Mouse (Mus musculus): ENCODE measurements around the gene Dennd1b. TPM values are rescaled to one million over a fixed set of nuclear protein-coding genes. Genes with fewer than 3 reads are reported as not detected.

Dennd1b gene
- polyA plus RNA-seq, 1 experiment from 2014 or later: 13.0 TPM

DNA sequence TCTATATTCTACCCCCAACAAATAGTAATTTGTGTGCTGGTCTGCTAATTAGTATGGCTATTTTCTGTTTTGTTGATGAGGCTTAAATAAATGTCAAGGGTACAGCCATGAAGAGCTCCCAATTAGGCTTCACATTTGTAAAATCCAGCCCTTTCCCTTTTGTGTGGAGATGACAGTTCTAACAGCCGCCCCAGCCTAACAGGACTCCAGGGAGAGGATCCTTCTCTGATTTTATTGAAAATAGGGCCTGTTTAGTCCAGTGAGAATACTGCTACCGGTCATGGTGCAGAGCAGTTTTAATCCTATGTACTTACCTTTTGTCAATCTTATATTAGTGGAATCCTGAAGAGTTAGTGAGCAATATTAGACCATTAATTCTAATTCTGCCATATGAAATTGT, 189.8 kb downstream of the Dennd1b start:
- WGBS: 85% methylated on average over 2 of the region's 2 CpGs
- no peak overlapping the region for H3K9ac ChIP-seq
- H3K9me3 ChIP-seq (replicated peaks): no peaks in the 10 kb centered on the region

DNA sequence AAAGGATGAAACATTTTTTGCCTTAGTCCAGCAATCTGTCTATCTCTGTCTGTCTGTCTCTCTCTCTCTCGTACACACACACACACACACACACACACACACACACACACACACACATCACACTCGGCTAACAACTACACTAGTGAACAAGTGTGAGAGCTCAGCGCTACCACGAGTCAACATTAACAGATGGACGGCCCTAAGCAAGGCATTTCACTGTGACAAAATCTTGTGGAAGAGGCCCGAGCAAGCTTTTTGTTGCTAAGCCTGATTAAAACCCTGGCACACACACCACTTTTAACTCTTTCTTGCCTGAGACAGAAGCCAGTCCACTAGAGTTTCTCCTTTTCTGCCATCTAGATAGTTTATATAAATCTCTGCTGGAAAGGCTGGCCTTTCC, 190.3 kb downstream of the Dennd1b start:
- Histone ChIP-seq H3K4me3 (no peak overlapping the region), H3K9me3 (replicated peaks) (no peaks in the 10 kb centered on the region), H3K4me2 (no peak overlapping the region), H3K4me1 (replicated peaks) (no peaks in the 10 kb centered on the region), H3K36me3 (no peaks in the 10 kb centered on the region), H3K27ac (no peak overlapping the region), H3K9ac (no peak overlapping the region), H3K27me3 (no peaks in the 10 kb centered on the region)
- ATAC-seq (replicated peaks; ENCODE audit: insufficient number of reproducible peaks, insufficient read depth, low FRiP score, low read depth): no peak
- WGBS: 60% methylated on average over 6 of the region's 6 CpGs

More for the DNA sequence above, 189.8 kb downstream of the Dennd1b start:
- ATAC-seq (replicated peaks; ENCODE audit: insufficient number of reproducible peaks, insufficient read depth, low FRiP score, low read depth): no peak
- Histone ChIP-seq H3K4me2 (no peak overlapping the region), H3K36me3 (no peaks in the 10 kb centered on the region), H3K4me1 (replicated peaks) (no peaks in the 10 kb centered on the region), H3K4me3 (no peak overlapping the region), H3K27me3 (no peaks in the 10 kb centered on the region), H3K27ac (no peak overlapping the region)

DNA sequence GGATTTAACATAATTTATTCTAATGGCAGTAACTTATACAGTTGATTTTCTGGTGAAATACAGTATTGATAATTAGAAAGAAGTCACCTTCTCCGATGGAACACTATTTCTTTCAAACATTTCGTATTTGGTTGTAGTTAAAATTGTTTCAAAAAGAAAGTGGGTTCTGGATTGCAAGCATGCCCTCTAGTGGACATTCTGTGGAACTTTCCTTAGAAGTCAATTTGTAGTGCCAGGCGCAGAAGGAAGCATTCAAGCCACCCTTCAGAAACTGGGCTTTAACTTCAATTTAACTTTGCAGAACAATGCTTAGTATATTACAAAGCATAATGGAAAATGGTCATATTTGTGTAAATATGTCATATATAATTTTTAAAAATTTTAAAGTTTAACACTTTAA, 193.2 kb downstream of the Dennd1b start:
- ATAC-seq (replicated peaks; ENCODE audit: insufficient number of reproducible peaks, insufficient read depth, low FRiP score, low read depth): no peak
- H3K9ac ChIP-seq: no peak overlapping the region
- H3K36me3 ChIP-seq: no peaks in the 10 kb centered on the region
- H3K4me3 ChIP-seq: no peak overlapping the region
- no peaks in the 10 kb centered on the region for H3K4me1 ChIP-seq (replicated peaks)
- no peak overlapping the region for H3K27ac ChIP-seq
- H3K27me3 ChIP-seq: no peaks in the 10 kb centered on the region
- WGBS: 22% methylated on average over 3 of the region's 3 CpGs
- H3K9me3 ChIP-seq (replicated peaks): no peaks in the 10 kb centered on the region
- no peak overlapping the region for H3K4me2 ChIP-seq

DNA sequence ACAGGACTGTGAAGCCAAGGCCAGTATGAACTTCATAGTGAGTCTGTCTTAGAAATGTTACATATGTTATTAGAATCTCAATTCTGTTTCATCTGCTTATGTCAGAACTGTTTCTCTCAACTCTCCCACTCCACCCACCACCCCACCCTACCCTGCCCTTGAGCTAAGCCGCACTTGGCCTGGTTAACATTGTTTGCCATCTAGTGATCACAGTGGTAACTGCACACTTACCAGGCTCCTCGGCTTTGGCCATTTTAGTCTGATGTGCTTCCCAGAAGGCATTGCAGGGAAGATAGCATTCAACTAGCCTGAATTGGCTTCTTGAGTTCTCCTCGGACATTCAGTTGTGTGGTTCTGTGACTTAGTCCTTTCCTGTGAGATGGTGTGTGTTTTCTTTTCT, 198.4 kb downstream of the Dennd1b start:
- Histone ChIP-seq H3K36me3 (no peaks in the 10 kb centered on the region), H3K27ac (no peak overlapping the region), H3K4me3 (no peak overlapping the region), H3K9ac (no peak overlapping the region), H3K4me2 (no peak overlapping the region), H3K27me3 (no peaks in the 10 kb centered on the region), H3K9me3 (replicated peaks) (no peaks in the 10 kb centered on the region), H3K4me1 (replicated peaks) (no peaks in the 10 kb centered on the region)
- 47% methylated on average over 3 of the region's 3 CpGs for WGBS
- no peak for ATAC-seq (replicated peaks; ENCODE audit: insufficient number of reproducible peaks, insufficient read depth, low FRiP score, low read depth)

DNA sequence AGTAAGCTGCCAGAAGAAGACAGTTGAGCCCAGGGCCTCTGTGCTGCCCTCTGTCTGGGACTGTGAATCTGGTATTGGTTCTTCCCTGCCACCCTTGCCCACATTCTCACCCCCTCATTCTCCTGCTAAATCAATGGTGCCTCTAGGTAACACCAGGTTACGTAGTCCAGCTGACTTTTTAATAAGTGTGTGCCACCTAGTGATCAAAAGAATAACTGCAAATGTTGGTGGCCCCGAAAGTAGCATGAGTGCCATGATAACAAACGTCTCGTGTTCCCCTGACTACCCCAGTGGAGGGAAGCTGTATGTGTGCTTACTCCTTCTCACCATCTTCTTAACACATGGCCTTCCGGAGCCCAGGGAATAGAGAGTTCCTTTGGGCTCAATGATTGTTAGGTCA, 199.6 kb downstream of the Dennd1b start:
- no peak for ATAC-seq (replicated peaks; ENCODE audit: insufficient number of reproducible peaks, insufficient read depth, low FRiP score, low read depth)
- H3K9me3 ChIP-seq (replicated peaks): no peaks in the 10 kb centered on the region

DNA sequence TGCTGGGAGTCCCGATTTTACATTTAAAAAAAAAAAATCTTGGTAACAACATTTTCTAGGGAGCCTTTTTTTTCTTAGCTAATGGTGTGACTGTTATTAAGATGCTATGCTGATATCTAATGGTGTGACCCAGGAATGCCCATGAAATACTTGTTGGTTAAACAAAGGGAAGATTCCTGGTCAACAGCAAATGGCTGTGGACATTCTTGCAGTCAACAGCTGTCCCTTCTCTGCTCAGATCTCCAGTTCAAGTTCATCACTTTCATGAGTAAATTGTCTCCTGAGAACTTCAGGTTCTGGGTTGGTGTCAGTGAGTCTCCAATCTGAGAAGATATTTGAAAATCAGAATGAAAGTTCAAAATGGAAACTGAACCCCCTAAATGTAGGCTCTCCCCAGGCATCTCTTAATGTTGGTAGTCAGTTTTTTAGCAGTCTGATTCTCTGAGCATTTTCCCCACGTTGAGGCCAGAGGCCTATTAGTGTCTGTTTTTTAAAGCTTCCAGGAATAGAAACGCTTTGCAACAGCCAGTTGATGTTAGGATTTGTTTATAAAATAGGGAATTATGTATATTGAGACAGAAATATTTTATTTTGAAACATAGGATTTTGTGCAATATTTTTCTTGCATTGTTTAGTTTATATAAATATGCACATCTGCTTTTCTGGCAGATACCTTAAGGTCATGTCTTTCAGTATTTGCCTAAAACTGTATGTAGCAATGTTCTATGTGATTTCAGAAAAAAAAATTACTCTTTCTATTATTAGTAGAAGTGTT, 211.0 kb downstream of the Dennd1b start:
- Histone ChIP-seq H3K27me3 (no peaks in the 10 kb centered on the region), H3K4me1 (replicated peaks) (no peaks in the 10 kb centered on the region; the same call in 1 of the 2 replicates), H3K9ac (no peak overlapping the region), H3K4me3 (no peak overlapping the region), H3K27ac (no peak overlapping the region), H3K9me3 (replicated peaks) (no peaks in the 10 kb centered on the region), H3K4me2 (no peak overlapping the region), H3K36me3 (peaks cover 13% of the 10 kb centered on the region)
- ATAC-seq (replicated peaks; ENCODE audit: insufficient number of reproducible peaks, insufficient read depth, low FRiP score, low read depth): no peak
- WGBS: 71% methylated on average over 3 of the region's 3 CpGs

More for the DNA sequence above, 199.6 kb downstream of the Dennd1b start:
- 30% methylated on average over 5 of the region's 5 CpGs for WGBS
- Histone ChIP-seq H3K27me3 (no peaks in the 10 kb centered on the region), H3K4me3 (no peak overlapping the region), H3K36me3 (no peaks in the 10 kb centered on the region), H3K4me1 (replicated peaks) (no peaks in the 10 kb centered on the region), H3K27ac (no peak overlapping the region), H3K9ac (no peak overlapping the region), H3K4me2 (no peak overlapping the region)

DNA sequence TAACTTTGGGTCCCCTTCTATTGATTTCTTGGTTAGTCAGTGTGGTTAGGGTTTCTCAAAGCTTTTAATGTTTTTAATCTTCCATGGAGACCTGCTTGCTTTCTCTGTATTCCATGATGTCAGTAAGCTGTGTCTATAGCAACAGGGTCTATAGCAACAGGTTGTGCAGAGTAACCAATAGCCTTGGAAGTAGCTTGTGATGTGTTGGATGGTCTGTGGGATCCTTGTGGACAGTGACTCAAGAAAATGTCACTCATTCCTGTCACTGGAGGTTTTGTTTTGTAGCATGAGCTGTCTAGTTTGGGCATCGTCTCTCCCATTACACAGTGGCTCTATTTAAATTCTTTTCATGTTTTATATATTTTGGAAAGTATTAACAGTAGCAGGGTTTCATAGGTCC, 216.5 kb downstream of the Dennd1b start:
- Histone ChIP-seq H3K27ac (no peak overlapping the region), H3K4me1 (replicated peaks) (peaks cover 4% of the 10 kb centered on the region; the same call in 1 of the 2 replicates), H3K4me3 (no peak overlapping the region), H3K9me3 (replicated peaks) (no peaks in the 10 kb centered on the region), H3K27me3 (no peaks in the 10 kb centered on the region), H3K36me3 (no peaks in the 10 kb centered on the region), H3K4me2 (no peak overlapping the region), H3K9ac (no peak overlapping the region)
- ATAC-seq (replicated peaks; ENCODE audit: insufficient number of reproducible peaks, insufficient read depth, low FRiP score, low read depth): no peak
- WGBS: 93% methylated on average over 1 of the region's 1 CpGs

DNA sequence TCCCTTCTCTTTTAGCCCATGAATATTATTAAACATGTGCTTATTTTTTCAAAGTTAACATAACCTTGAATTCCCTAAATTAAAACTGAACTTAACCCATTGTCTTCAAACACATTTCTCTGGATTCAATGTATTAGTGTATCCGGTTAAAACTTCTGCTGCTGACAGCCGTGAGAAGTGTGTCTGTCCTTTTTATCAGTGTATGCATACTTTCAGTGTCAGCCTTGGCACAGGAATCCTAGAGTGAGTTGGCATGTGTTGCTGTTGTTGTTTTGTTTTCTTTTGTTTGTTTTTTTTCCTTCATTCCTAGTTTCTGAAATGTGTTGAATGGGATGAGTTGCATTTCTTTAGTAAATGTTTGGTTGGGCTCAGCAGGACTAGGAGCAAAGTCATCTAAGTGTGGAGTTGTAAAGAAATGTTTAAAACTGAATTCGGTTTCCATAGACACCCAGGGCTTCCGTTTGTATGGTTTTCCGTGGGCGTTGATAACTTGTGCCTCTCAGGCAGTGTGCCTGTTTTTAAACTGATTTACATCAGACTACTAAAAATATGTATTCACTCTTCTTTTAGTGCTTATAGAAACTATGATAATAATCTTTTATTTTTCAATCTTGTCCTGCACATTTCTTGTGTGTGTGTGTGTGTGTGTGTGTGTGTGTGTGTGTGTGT, 217.4 kb downstream of the Dennd1b start:
- no peak for ATAC-seq (replicated peaks; ENCODE audit: insufficient number of reproducible peaks, insufficient read depth, low FRiP score, low read depth)
- H3K9ac ChIP-seq: no peak overlapping the region
- 24% methylated on average over 6 of the region's 6 CpGs for WGBS
- H3K36me3 ChIP-seq: no peaks in the 10 kb centered on the region
- no peak overlapping the region for H3K27ac ChIP-seq
- H3K4me1 ChIP-seq (replicated peaks): peaks cover 4% of the 10 kb centered on the region; the same call in 1 of the 2 replicates
- H3K4me2 ChIP-seq: no peak overlapping the region
- H3K27me3 ChIP-seq: no peaks in the 10 kb centered on the region
- no peak overlapping the region for H3K4me3 ChIP-seq
- H3K9me3 ChIP-seq (replicated peaks): no peaks in the 10 kb centered on the region

DNA sequence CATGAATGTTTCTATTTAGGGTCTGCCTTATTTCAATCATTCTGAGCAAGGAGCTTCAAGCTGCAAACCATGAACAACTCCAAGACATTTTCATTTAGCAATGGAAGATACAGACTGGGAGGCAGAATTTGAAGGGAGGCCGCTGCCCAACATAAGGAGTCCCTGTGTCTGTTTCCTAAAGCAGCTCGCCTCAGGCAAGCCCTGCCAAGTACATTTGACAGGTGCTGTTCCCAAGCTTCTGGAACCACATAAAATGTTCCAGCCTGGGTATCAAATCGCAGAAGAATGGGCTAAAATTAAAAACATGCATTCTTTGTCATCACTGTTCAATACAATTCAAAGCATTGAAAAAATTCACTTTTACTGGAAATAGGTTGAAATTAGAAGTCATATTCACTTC, 229.4 kb downstream of the Dennd1b start:
- Histone ChIP-seq H3K4me3 (no peak overlapping the region), H3K27ac (no peak overlapping the region), H3K4me2 (no peak overlapping the region), H3K4me1 (replicated peaks) (peaks cover 3% of the 10 kb centered on the region; the same call in 1 of the 2 replicates), H3K9ac (no peak overlapping the region), H3K36me3 (no peaks in the 10 kb centered on the region), H3K9me3 (replicated peaks) (no peaks in the 10 kb centered on the region), H3K27me3 (no peaks in the 10 kb centered on the region)
- no peak for ATAC-seq (replicated peaks; ENCODE audit: insufficient number of reproducible peaks, insufficient read depth, low FRiP score, low read depth)
- 72% methylated on average over 3 of the region's 3 CpGs for WGBS

DNA sequence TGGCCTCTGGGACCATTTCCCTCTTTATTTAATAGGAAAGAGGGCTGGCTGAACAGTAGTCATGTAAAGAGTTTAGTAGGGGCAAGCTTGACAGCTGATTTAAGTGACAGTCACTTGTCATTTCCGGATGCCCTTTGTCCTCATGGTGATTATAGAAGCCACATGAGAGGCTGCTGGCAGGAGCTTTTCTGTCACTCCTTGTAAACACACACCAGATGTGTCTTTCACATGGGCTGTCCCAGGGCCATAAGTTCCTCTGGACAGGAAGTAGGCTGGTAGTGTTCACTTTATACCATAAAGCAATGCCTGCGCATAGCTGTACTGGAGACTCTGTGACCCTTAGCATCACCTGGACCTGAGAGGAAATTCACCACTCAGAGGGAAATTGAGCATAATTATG, 230.8 kb downstream of the Dennd1b start:
- H3K4me3 ChIP-seq: no peak overlapping the region
- 46% methylated on average over 2 of the region's 2 CpGs for WGBS
- H3K4me2 ChIP-seq: no peak overlapping the region
- no peak for ATAC-seq (replicated peaks; ENCODE audit: insufficient number of reproducible peaks, insufficient read depth, low FRiP score, low read depth)
- H3K27me3 ChIP-seq: no peaks in the 10 kb centered on the region
- H3K4me1 ChIP-seq (replicated peaks): peaks cover 3% of the 10 kb centered on the region; the same call in 1 of the 2 replicates
- H3K36me3 ChIP-seq: no peaks in the 10 kb centered on the region
- no peaks in the 10 kb centered on the region for H3K9me3 ChIP-seq (replicated peaks)
- no peak overlapping the region for H3K9ac ChIP-seq
- H3K27ac ChIP-seq: no peak overlapping the region

DNA sequence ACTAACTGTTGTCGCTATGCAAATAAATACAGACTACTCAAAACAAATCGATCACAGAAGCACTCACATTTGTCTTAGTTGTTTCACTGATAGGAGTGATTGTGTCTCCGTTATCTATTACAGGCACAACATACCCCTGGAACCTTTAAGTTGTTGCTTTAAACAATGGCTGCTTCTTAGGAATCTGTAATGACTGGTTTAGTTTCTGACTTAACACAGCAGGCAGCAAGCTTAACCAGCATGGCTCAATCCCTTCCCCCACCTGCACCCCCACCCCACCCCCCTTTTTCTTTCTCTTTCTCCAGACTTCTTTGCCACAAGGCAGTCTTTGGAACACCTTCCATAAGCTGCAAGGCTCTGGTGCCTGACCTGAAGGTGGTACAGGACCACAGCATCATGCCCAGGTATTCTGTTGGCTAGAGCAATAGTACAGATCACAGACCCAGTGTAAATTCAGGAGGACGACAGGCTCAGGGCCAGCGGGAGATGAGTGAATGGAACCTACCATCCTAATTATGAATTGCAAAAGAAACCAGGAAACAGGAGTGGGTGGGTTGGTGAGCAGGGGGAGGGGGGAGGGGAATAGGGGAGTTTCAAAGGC, 231.3 kb downstream of the Dennd1b start:
- no peak for ATAC-seq (replicated peaks; ENCODE audit: insufficient number of reproducible peaks, insufficient read depth, low FRiP score, low read depth)
- H3K27me3 ChIP-seq: no peaks in the 10 kb centered on the region
- no peaks in the 10 kb centered on the region for H3K36me3 ChIP-seq
- no peaks in the 10 kb centered on the region for H3K9me3 ChIP-seq (replicated peaks)
- 26% methylated on average over 5 of the region's 5 CpGs for WGBS
- no peak overlapping the region for H3K9ac ChIP-seq
- H3K4me1 ChIP-seq (replicated peaks): peaks cover 3% of the 10 kb centered on the region; the same call in 1 of the 2 replicates
- no peak overlapping the region for H3K27ac ChIP-seq
- no peak overlapping the region for H3K4me3 ChIP-seq
- no peak overlapping the region for H3K4me2 ChIP-seq
